Mouse (Mus musculus) left cerebral cortex, adult 18-20 months (tissue): Measurements from ENCODE around the gene Ctnnbip1. TPM values are rescaled to one million over a fixed set of nuclear protein-coding genes. Genes with fewer than 3 reads are reported as not detected.

Experiments
- DNase-seq, 2 experiments: peaks; one replicate each; pipeline ENCODE4 v3.0.0; 2021 to 2022; ENCODE audit warnings: low spot score in 2 of 2, mixed read lengths in 1 of 2
- total RNA-seq, 2 experiments: library from RNA; stranded (reverse); gene quantifications; 2 replicates each; pipeline ENCODE4 v1.2.3; 2021

Gene Ctnnbip1
- total RNA-seq, 2 experiments from 2014 or later: 33.0 to 33.3 TPM

DNA sequence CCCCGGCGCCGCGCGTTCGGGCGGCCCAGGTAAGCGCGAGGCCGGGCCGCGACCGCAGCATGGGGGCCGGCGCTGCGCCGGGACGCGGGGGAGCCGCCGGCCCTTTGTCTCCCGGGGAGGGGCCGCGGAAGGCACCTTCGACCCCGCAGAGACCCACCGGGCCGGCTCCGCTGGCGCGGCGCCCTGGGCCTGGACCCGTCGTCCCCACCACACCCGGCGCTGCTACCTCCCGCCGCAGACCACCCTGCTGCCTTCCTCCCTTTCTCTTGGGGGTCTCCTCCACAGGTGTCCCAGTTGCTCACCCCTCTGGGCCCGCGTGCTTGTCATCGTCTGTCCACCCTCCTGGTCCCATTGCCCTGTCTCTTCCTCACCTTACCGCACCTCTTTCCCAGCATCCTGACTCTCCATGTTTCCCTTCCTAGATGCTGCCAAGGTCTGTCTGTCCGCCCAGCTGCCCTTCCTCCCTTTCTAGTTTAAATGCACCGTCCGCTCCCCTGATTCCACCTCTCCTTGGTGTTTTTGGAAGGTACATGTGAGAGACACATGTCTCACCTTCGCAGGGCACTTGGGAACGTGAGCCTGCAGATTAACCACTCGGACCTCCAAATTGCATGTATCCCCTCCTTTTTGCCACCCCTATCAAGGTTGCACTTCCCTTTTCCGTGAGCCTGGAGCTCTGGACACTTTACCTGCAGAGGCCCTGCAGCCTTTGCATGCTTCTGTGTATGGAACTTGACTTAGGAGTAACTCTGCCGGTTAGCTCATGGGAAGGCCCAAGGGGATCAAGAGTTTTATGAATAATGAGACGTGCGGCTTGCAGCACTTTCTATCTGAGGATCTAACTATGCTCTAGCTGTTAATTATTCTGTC lies 550 bp downstream of the Ctnnbip1 start:
- DNase-seq: no peak

DNA sequence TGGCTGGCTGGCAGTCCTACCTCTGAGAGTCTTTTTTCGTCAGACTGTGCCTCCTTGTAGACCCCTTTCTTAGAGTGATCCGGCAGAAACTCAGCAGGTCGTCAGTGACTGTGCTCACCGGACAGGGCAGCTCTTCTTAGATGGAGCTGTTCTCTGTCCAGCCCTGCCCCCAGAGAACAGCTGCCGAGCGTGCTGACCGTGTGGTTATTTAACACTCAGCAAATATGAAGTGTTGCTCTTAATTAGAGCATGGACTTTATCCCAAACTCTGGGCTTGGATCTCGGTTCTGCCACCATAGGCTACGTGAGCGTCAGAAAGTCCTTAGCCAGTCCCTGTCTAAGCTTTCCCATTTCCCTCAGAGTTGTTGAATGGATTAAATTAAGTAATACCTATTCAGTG lies 3.2 kb downstream of the Ctnnbip1 start:
- DNase-seq: no peak

DNA sequence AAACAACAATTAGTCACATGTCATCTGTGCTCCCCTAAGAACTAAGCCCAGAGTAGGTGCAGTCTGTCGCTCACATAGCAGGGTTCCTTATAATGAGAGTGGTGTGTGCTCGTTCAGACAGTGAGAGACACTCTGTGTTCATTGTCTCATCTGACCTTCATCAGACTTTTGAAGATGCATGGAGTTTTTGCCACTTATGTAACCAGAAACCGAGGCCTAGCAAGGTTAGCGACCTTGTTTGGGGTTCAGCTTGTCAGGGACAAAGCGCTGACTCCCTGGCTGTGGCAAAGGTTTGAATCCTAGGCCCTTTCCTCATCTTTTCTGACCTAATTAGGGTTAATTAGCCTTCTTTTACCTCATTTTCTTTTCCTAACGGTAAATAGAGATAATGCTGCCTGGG lies 5.9 kb downstream of the Ctnnbip1 start:
- DNase-seq: no peak

DNA sequence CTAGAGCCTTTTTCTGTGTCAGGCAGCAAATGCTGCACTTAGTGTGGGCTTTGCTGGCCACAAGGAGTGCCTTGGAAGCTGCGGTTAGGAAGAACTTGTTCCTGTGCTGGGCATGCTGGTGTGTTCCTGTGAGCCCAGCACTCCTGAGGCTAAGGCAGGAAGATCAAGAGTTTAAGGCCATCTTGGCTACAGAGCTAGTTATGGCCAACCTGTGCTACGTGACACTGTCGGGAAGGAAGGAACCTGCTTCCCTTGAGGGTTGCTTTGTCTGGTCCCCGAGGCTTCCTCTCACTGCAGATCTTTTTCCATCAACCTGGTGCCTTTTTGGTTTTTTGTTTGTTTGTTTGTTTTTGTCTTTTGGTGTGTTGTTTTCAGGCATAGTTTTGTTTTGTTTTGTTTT lies 7.1 kb downstream of the Ctnnbip1 start:
- no peak for DNase-seq

DNA sequence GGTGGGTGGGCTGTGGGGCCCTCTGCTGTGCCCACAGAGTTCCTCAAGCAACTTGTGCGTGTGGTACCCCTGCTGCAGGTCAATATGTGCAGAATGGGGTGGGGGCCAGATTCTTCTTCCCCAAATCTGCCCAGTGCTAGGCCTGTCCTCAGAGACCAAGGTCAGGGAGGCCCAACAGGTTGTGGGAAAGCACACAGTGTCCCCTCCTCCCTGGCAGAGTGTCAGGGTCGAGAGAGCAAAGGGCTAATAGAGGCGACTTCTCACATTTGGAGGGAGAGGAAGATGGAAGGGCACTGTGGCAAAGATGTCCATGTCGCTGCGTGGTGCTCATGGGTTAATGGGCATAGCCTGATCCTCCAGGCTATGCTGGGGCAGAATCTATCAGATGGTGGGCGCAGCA lies 7.8 kb downstream of the Ctnnbip1 start:
- DNase-seq: no peak

DNA sequence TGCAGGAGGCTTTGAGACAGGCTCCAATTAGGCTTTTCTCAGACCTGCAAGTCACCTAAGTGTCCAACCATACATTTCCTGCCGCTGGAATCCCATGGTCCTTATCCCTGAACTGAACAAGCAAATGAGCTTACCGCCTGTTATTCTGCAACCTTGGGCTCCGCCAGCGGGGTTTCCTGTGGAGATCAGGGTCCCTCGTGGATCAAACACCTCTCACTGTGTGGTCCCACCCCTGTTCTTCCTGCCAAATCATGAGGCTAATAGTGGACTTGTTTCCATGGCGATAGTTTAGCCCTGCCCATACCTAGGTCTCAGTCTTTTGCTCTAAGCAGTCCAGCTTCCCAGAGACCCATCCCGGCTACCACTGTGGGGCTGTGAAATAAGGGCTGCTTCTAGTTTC lies 8.3 kb downstream of the Ctnnbip1 start:
- DNase-seq: no peak

DNA sequence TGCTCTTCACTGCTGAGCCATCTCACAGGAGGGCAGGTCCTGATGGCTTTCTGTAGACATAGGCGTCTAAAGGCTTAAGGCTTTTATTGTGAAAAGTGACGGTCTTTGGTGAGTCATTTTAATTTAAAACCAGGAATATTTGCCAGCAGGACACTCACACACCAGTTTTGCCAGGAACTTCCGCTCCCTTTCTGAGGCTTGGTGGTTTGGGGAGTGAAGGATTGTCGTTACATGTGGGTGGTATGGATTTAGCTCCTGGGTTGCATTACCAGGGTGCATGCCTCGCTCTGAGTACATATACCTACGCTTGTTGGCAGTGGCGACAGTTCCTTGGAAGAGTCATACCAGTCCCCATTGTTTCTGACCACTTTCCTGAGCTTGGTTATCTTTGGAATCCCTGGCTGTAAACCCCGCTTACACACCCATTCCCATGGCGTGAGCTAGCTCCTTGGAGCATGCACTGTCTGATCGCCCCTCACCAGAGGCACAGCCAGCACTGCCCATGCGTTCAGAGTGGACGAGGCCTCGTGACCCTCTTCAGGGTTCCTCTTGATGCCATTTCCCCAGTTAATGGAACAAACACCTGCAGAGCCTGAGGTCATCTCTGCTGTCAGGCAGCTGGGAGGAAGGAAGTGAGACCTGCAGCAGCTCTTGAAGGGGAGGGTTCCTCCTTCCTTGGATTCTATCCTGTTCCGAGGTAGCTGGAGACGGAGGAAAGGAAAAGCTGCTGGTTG lies 9.8 kb downstream of the Ctnnbip1 start:
- no peak for DNase-seq

DNA sequence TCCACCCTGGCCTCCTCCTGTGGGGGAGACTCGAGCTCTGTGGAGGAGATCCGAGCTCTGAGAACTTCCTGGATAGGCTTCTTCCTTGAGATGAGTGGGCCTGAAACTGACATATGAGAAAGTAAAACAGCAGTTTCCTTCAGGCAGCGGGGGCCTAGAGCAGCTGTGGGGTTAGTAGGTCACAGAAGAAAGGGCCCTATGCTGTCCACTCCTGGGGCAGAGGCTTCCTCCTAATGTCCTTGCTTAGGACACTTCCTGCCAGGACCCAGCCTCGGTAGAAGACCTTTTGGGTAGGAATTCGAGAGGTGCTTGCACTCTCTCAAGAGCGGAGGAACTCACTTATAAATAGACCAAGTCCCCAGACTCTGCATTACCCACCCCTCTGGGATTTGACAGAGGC lies 11.7 kb downstream of the Ctnnbip1 start:
- DNase-seq: no peak

DNA sequence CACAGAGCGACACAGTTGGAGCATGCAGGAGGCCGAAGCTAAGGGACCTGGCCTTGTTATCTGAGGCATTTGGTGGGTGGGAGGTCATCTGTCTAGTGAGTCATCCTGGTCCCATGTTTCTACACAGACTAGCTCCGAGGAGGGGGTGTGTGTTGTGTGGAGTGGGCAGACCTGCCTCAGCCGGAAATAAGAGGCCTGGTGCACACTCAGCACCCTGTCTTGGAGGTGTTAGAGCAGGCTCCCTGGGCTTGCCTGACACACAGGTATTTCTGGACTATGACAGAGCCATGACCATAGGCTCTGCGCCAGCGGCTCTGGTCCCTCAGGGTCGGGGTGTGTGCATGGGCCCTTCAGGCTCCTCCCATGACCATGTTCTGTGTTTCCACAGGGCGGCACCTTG lies 21.4 kb downstream of the Ctnnbip1 start:
- DNase-seq: no peak

DNA sequence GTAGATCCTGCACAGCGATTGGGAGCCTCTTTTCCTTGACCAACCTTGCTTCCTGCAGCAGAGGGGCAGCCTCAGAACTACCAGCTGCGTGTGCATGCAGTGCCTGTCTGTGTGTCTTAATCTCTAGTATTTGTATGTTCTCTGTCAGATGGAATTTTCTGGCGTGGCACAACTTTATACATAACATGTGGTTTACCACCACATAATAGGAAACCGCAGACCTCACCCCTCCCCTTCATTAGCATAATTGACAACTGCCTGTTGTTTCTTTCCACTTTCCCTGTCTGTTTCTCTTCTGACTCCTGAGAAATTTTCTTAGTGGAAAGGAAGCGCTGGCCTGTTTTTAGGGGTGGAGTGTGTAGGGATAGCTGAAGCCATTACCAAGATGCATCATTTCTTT lies 23.9 kb downstream of the Ctnnbip1 start:
- no peak for DNase-seq

DNA sequence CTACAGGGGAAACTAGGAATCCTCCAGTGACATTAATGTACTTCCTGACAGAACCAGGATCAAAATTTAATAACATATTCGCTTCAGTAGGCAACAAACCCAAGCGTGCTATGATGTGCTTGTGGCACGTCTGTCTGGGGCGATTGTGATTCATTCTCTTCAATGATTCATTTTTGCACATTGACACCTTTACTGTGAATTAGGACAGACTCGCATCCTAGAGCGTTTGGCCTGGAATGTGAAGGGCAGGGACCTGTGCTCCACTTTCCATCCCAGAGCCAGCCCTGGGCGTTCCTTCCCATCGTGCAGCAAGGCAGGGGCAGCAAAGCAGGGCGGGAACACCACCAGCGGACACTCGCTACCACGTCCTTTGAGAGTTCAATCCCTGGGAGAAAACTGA lies 24.4 kb downstream of the Ctnnbip1 start:
- DNase-seq: no peak

DNA sequence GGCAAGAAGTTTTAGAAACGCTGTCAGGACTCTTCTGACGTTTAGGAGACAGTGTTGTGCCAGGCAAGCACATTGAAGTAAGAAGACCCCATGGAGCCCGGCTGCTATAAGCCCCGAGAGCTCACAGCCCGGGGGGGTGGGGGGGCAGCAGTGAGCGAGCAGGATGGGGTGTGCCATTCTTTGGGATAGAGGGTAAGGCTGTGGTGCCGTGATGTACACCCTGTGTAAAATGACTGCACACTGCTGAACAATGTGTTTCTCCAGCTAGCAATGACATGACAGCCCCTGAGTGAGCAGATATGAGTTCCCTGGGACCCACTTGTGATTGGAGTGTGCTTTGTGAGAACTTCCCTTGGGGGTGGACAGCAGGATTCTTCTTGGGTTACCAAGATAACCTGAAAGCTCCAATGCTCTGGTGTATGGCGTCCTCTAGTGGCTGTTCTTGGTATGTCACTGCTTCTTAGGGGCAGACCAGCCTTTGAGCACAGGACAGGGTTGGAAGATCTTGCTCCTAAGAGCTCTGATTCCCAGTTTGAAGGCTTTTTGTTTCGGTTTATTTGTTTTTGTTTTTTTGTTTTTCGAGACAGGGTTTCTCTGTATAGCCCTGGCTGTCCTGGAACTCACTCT lies 25.0 kb downstream of the Ctnnbip1 start:
- DNase-seq: peak; percentile 81 to 96

DNA sequence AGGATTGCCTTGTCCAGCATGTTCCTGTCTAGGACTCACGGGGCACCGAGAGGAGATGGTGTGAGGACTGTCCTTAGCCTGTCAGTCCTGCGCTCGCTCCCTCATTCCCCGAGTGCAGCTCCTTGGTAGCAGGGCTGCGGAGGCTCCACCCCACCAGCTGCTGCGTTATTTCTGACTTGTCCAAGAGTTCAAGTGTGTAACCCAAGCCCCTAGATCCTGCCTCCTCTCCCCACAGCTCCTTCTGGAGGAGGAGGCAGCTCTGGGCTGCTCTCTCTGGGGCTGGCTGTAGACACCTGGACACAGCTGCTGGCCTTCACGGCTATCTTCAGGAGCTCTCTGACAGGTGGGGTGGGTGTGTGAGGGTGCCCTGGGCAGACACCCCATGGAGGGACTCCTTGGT lies 26.9 kb downstream of the Ctnnbip1 start:
- no peak for DNase-seq

DNA sequence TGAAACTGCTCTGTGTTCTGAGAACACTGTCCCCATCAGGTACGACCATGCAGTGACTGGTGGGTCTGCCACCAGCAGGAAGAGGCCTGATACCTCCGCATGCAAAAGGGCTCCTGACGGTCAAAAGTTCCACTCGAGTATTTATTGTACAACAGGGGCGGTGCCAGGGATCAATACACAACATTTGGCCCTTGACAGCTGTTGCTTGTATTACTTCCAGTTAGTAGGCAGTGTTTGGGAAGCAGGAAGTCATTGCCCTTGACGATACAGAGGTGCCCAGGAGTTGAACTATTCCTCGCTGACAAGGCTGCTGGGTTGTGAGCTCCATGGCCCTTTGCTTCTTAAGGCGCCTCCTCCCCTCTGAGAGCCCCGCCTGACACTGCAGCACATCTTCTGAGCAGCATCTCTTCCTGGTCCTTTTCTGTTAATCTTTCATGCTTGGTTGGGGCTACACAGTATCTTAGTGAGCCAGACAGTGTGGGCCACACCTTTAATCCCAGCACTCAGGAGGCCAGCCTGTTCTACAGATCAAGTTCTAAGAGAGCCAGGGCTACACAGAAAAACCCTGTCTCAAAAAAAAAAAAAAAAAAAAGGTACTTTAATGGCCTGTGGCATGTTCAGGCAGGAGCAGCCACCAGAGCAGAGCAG lies 28.9 kb downstream of the Ctnnbip1 start:
- no peak for DNase-seq

DNA sequence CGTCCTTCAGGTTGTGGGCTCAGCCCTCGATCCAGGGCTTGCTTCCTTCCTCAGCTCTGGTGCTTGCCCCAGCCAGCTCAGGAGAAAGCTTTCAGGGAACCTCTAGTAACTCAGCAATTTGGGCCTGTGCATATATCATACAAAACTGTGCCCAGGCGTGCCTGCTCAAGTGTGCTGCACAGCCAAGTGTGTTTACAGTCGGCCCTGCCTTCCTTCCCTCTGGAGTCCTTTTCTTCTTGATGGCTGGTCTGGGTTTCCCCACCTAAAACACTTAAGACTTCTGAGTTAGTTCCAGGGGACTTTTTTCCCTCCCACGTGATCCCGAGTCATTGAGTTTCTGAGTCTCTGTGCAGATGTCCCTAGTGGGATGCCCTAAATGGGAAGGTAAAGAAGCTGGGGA lies 29.5 kb downstream of the Ctnnbip1 start:
- no peak for DNase-seq

DNA sequence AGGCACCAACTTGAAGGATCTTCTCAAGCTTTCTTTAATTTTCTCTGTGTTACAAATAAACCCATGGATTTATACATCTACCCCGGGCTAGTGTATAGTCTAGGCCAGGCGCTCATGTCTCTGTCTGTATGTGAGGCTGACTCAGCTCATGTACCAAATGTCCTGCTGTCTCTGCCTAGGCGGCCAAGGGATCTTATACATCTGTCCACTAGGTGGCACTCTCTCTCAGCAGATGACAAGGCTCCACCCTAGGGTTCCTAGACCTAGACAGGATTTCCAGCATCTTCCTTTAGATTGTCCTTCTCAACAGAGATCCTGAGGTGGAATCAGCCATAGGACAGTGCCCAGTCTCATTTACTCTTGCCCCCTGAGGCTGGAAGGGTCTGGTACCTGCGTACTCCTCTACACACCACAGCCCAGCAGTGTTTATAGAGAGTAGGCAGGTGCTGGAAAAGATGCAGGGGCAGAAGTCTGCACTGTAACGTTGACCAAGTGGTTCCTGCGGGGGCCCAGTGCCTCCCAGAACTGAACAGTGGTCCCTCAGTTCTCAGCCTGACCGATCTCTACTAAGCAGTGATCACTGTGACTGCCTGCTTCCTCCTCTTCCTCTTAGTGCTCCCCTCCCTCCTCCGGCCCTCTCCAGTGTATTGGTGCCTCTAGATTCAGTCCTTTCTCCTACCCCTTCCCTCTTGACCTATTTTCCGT lies 31.3 kb downstream of the Ctnnbip1 start:
- DNase-seq: peak; percentile 87 to 91

DNA sequence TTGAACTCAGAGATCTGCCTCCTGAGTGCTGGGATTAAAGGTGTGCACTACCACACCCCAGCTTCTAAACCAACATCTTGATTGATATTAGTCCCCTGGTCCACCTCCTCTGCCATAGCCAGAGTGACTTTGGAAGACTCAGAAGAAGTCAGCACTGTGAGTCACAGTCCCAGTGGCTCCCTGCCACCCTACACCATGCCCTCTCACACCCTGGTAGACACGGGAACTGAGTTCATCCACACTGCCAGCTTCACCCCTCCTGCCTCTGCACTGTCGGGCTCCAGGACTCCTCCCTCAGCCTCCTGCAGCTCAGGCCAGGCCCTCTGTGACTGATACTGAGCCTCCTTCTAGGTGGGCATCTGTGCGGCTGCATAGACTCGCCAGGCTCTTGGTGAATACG lies 32.8 kb downstream of the Ctnnbip1 start:
- DNase-seq: no peak

DNA sequence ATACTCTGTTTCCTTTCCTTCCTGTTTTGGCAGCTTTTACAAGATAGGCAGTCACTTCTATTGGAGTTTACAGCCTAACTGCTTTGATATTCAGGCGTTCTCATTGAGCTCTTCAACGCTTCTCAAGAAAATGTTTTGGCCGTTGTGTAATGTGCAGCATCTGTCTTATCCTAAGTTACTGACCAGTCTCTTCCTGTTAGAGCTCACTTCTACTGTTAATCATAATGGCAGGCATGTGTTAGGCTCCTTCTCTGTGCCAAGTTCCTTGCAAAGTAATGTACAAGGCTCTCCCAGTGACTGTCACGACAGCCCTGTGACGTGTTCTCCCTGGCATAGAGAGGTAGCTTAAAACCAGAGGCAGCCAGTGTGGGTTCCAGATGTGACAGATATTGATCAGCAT lies 33.7 kb downstream of the Ctnnbip1 start:
- DNase-seq: no peak

DNA sequence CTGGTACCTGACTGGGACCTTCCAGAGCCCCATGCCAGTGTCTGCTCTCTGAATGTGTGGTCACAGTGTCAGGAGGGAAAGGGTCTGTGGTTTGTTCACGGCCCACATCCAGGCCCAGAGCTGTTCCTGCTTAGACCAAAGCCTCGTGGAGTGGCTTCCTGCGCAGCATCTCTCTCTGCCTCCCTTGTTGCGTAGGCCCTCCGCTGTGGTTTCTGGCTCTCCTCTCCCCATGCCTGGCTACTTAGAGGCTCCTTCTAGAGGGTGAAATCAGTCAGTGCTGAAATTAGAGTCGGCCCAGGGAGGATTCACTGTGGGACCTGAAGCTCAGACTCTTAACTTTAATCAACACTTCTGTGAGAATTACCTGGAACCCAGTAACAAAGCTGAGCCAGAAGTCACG lies 35.8 kb downstream of the Ctnnbip1 start:
- DNase-seq: peak in 1 of 2 experiments; percentile 35

DNA sequence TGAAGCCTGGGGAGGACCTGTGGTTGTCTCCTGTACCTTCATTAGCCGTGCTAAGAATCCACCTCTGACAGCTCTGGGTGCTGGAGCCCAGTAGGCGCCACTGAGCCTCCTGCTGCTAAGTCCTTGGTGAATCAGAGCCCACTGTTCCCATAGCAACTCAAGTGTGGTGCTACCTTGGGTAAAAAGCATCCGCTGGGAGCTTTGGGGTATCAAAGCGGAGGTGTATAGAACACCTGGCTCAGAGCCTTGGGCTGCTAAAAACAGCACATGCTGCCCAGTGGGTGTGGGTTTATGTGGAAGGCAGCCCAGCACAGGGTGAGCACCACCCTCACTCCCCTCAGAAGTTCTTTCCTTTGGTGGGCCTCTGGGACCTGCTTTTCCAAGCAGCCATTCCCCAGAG lies 38.1 kb downstream of the Ctnnbip1 start:
- peak; percentile 75 to 82 for DNase-seq

DNA sequence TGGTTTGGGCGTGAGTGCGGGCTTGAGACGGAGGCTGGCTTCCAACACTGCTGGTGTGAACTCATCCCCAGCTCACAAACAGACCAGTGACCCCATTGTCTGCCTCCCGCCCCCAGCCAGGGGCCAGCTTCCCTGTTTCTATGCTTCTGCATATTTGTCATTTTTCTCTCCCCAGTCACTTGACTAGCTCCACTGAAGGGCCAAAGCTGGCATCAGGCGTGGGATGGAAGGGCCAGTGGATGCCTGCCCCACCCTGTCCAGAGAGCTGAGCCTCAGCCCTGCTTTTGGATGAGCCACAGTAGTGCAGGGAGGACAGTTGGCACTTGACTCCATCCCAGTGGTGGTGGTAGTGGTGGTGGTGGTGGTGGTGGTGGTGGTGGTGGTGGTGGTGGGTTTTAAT lies 39.9 kb downstream of the Ctnnbip1 start:
- DNase-seq: no peak
